Comparison of ENCODE assay signal across 9 mouse cellular contexts in the genomic region with DNA sequence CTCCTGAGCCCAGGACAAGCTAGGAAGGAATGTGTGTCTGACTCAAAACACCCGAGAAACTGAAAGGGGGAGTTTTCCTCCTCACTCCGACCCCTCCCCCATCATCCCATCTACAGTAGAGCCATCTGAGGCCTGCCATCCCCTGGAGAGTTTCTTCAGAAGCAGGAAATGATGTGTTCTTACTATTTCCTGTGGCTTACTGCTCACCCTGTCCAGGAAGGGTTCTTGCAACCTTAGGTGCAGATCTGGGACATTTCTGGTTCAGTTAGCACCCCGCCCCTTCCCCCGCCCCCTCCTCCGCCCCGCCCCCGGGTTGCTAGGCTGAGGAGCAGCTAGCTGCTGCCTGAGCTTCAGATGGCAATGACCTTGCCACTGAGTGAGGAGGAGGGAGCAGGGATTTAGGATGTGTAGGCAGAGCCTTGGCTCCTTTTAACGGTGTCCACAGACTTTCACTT. TPM values are rescaled to one million over a fixed set of nuclear protein-coding genes. Genes with fewer than 3 reads are reported as not detected.
DNase-seq lines count a peak whose midpoint lies in the region; ATAC-seq and TF ChIP-seq lines count a peak whose summit lies in the region.
"Had no signal": no experiment of that assay in that cellular context is flagged by ENCODE, and none has a peak within 500 bp of the region (broad histone marks: within the 10 kb centered on the region; RNA-seq: fewer than 3 reads in every experiment).

No protein-coding gene starts in this region.

- 0 out of 2 replicates have a peak, but pooled peaks have one; percentile 32 for ATAC-seq in erythroblast, adult 5-6 weeks (replicated peaks; ENCODE audit: low FRiP score, poor library complexity, severe bottlenecking)
- ATAC-seq in intestine, embryonic 14.5 days (replicated peaks; ENCODE audit: low FRiP score, low TSS enrichment, low read depth): peak; percentile 73
- ATAC-seq in liver, postnatal 0 days: peak; percentile 61
- ATAC-seq in neutrophil, adult 5-6 weeks (ENCODE audit: extremely low read depth, insufficient number of reproducible peaks, low FRiP score, poor library complexity, severe bottlenecking): peak; percentile 70
- ATAC-seq in frontal cortex, adult (ENCODE audit: low TSS enrichment): no peak

- peaks cover 6% of the 10 kb centered on the region for H3K36me3 ChIP-seq in intestine, embryonic 14.5 days (ENCODE audit: control insufficient read depth, insufficient read depth, low read length)
- peaks cover 20% of the 10 kb centered on the region for H3K36me3 ChIP-seq in liver, postnatal 0 days (replicated peaks; ENCODE audit: insufficient read depth, low read length)

- peak overlapping the region; percentile 83 for H3K27ac ChIP-seq in intestine, embryonic 14.5 days (ENCODE audit: low read depth)
- H3K27ac ChIP-seq in liver, postnatal 0 days (ENCODE audit: low read depth): peak overlapping the region; percentile 88

- no peak for TF ChIP-seq CTCF in liver, postnatal 0 days (IDR thresholded peaks at IDR 0.05; ENCODE audit: low read depth)

- 0% methylated on average over 8 of the region's 8 CpGs for WGBS in intestine, embryonic 14.5 days
- WGBS in liver, postnatal 0 days (ENCODE audit: insufficient replicate concordance): 3% methylated on average over 7 of the region's 8 CpGs

- no peak overlapping the region for H3K9ac ChIP-seq in intestine, embryonic 14.5 days (ENCODE audit: low read length)
- peak overlapping the region; percentile 27; the same call in 1 of the 2 replicates for H3K9ac ChIP-seq in liver, postnatal 0 days (replicated peaks)

- no peaks in the 10 kb centered on the region for H3K9me3 ChIP-seq in intestine, embryonic 14.5 days (ENCODE audit: control insufficient read depth, low read length)
- no peaks in the 10 kb centered on the region for H3K9me3 ChIP-seq in liver, postnatal 0 days (ENCODE audit: low read length)

- no peak overlapping the region for H3K4me3 ChIP-seq in intestine, embryonic 14.5 days (ENCODE audit: low read depth, low read length)
- H3K4me3 ChIP-seq in liver, postnatal 0 days (ENCODE audit: low read depth, low read length): no peak overlapping the region

- H3K4me2 ChIP-seq in intestine, embryonic 14.5 days (ENCODE audit: low read length): peak overlapping the region; percentile 25; the same call in 1 of the 2 replicates
- H3K4me2 ChIP-seq in liver, postnatal 0 days (ENCODE audit: low read depth, low read length): peak overlapping the region; percentile 46

- no peaks in the 10 kb centered on the region for H3K27me3 ChIP-seq in intestine, embryonic 14.5 days (replicated peaks; ENCODE audit: control insufficient read depth, insufficient read depth, low read length)
- no peaks in the 10 kb centered on the region for H3K27me3 ChIP-seq in liver, postnatal 0 days (ENCODE audit: insufficient read depth, low read length)

- DNase-seq in 3T3-L1 (ENCODE audit: low read depth, low spot score): peak; percentile 98
- DNase-seq in MN1 (ENCODE audit: low spot score): peak; percentile 79
- DNase-seq in intestine, embryonic 14.5 days (ENCODE audit: low spot score): peak; percentile 64
- DNase-seq in liver, postnatal 0 days: peak; percentile 89
- DNase-seq in gastrocnemius, adult 8-10 months (ENCODE audit: low spot score in 2 of 2): no peak

- TF ChIP-seq EP300 in liver, postnatal 0 days (IDR thresholded peaks at IDR 0.05; ENCODE audit: low read depth): peak; percentile 61

- peaks cover 26% of the 10 kb centered on the region for H3K4me1 ChIP-seq in intestine, embryonic 14.5 days (replicated peaks; ENCODE audit: control insufficient read depth, insufficient read depth, low read length)
- peaks cover 54% of the 10 kb centered on the region for H3K4me1 ChIP-seq in liver, postnatal 0 days (ENCODE audit: insufficient read depth)

RNA-seq across cellular contexts. Expression of a gene that starts 11.1 kb away (rescaled TPM):
- total RNA-seq in erythroblast, adult 5-6 weeks (2015; ENCODE audit: low replicate concordance): not detected in 2 replicates
- total RNA-seq in erythroblast, adult 5-6 weeks (2017; ENCODE audit: low replicate concordance): not detected in 2 replicates
- 0.15 TPM in 1 of 2 replicates, not detected in the other for polyA plus RNA-seq in intestine, embryonic 14.5 days (2014; fragmentation: Nextera tagmentation; extraction: Ambion mirVana)
- polyA plus RNA-seq in liver, postnatal 0 days (2015; fragmentation: Nextera tagmentation; extraction: Ambion mirVana): not detected in 2 replicates
- total RNA-seq in neutrophil, adult 5-6 weeks (2017): 1.6 and 3.6 TPM in 2 replicates
- total RNA-seq in gastrocnemius, adult 8-10 months (2022): not detected
- total RNA-seq: heart, postnatal 14 days had no signal

RNA-seq across cellular contexts. Expression of a gene that starts 15.0 kb away (rescaled TPM):
- 10.8 and 19.2 TPM in 2 replicates for total RNA-seq in erythroblast, adult 5-6 weeks (2015; ENCODE audit: low replicate concordance)
- 26.5 and 30.4 TPM in 2 replicates for total RNA-seq in erythroblast, adult 5-6 weeks (2017; ENCODE audit: low replicate concordance)
- 102 and 126 TPM in 2 replicates for polyA plus RNA-seq in intestine, embryonic 14.5 days (2014; fragmentation: Nextera tagmentation; extraction: Ambion mirVana)
- polyA plus RNA-seq in liver, postnatal 0 days (2015; fragmentation: Nextera tagmentation; extraction: Ambion mirVana): 19.4 and 20.4 TPM in 2 replicates
- total RNA-seq in neutrophil, adult 5-6 weeks (2017): 257 and 262 TPM in 2 replicates
- total RNA-seq in gastrocnemius, adult 8-10 months (2022): 1 to 10 TPM in 2 of 4 experiments, under 1 TPM in 2; 0.58 to 1.8 (median 1.1) TPM

RNA-seq across cellular contexts. Expression of a gene that starts 32.1 kb away (rescaled TPM):
- 79.6 and 87.6 TPM in 2 replicates for total RNA-seq in erythroblast, adult 5-6 weeks (2015; ENCODE audit: low replicate concordance)
- total RNA-seq in erythroblast, adult 5-6 weeks (2017; ENCODE audit: low replicate concordance): 85.4 and 105 TPM in 2 replicates
- 233 and 240 TPM in 2 replicates for polyA plus RNA-seq in intestine, embryonic 14.5 days (2014; fragmentation: Nextera tagmentation; extraction: Ambion mirVana)
- polyA plus RNA-seq in liver, postnatal 0 days (2015; fragmentation: Nextera tagmentation; extraction: Ambion mirVana): 136 and 144 TPM in 2 replicates
- total RNA-seq in neutrophil, adult 5-6 weeks (2017): 339 TPM in 2 replicates
- total RNA-seq in gastrocnemius, adult 8-10 months (2022): 10 to 100 TPM; 41.3 to 51.1 (median 46.3) TPM

Comparison
In these comparisons a context has a peak if more than half of its experiments do, and no peak if none do; other contexts are left out.
1. DNase-seq: peak in 3T3-L1 (single experiment), MN1 (single experiment), intestine, embryonic 14.5 days (single experiment) and liver, postnatal 0 days (single experiment); none in gastrocnemius, adult 8-10 months (0 of 2).